Mouse (Mus musculus) neural tube, embryonic 10.5 days (tissue): Measurements from ENCODE around the gene Prkce.

Experiments
- DNase-seq: peaks from one replicate; pipeline ENCODE4 v3.0.0-alpha.2; 2017; ENCODE audit warnings: low spot score; ENCODE audit errors: extremely low spot score

The Prkce gene

DNA sequence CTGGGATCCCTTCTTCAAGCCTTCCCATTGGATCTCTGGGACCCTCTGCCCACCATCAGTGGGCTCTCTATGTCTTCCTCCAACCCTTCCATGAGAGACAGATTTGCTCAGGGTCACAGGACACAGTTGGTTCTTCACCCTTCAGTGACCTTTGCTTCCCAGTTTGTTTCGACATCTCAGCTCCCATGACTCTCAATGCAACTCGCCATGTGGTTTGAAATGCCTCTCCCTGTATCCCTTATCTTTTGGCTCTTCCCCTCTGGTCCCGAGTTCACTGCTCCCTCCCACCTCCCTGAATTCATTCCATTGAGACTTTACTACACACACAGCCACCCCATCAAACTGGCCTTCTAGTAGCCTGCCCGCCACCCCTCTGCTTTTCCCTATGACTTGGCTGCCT is 509.3 kb downstream of the Prkce start:
- no peak for DNase-seq

DNA sequence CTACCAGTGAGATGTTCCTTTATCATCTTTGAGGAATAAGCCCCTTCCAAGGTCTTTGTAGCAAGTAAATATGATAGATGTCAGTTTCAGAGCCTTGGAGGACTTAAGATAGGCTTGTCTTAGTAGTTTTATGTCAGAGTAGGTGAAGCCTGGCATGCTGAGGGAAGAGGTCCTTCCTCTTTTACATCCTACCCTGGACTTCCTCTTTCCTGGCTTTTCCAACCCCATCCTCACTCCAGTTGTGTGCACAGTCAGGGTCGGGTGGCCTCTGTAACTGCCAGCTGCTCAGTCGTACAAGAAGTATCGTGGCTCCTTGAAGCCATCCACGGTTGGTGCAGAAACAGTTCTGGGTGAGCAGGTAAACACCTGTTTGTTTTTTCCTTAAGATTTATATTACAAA is 517.7 kb downstream of the Prkce start:
- no peak for DNase-seq

DNA sequence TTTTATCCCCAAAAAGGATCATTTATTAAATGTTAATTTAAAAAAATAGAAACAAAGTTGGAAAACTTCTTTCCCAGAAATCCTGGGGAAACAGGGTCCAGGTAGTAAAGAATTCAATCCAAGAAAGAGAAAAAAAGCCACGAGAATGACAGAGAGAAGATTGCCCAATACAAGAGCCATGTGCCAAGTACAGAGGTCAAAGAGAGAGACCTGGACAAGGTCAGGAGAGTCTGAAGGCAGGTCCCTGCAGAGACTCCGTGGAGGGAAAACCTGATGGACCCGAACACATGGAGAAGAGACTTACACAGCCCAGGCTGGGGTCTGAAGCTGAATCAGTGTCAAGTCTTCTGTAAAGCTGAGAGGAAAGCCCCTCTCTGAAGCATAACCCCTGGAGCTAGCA is 519.4 kb downstream of the Prkce start:
- DNase-seq = no peak

DNA sequence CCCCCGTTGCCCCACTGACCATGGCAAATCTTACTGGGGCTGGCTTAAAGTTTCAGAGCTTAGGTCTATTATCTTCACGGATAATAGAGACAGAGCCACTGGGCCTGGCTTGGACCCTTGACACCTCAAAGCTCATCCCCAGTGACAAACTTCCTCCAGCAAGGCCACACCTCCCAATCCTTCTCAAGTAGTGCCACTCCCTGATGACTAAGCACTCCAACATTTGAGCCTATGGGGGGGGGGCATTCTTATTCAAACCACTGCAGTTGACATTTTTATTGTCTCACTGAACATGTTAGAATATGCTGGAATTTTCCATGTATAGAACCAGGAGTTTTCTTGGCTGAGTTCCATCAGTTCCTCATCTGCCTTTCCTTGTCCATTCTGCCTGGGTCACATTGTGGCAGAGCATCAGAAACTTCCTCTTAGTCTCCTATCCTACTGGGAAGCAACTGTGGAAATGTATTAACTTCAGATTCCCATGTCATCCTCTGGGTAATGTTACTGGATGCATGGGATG is 523.3 kb downstream of the Prkce start:
- no peak for DNase-seq

DNA sequence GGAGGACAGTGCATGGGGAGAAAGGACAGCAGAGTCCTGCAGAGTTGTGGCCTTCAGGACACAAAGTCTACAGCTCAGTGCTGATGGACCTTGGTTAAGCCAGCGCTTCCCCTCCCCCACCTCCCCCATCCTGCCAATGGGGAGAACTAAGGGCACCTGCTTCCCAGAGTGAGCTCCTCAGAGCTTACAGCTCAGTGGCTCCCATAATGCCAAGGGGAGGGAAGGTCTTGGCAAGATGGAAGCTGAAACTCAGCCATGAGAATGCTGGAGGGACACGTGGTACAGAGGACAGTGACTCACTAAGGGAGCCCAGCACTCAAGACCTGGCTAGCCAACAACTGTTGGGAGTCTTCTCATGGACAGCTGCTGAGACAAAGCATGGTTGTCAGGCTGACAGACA is 530.2 kb downstream of the Prkce start:
- no peak for DNase-seq

DNA sequence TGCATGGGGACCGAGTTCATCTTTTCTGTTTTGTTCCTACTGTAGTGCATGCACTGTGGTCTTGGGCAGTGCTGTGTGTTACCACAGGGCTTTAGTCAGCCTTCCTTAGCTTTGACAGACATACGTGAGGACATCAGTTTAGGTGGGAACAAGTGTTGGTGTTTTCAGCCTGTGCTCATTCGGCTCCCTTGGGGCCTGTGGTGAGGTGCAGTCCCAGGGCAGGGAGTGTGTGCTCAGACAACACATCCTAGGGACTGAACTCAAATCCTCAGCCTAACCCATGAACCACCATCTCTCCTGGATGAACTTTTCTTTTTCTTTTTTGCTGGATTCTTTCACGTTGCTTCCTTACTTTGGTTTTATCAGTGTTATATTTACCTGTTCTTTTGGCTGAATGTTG is 535.8 kb downstream of the Prkce start:
- no peak for DNase-seq

DNA sequence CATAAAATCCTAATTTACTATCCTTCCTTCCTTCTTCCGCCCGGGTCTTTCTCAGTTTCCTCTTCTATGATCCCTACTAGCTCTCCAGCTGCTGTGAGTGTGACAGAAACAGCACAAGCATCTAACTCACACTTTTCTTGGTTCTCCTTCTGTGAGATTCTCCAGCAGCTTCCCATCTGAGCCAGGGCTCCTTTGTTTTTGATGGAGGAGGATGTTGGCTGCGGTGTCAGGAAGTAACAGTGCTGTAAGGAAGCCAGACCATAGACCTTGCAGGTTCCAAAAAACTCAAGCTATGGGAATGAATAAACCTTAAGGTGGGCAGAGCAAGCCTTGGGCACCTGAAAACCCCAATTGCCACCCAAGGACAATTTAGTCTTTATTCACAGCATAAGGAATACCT is 537.7 kb downstream of the Prkce start:
- DNase-seq = no peak

DNA sequence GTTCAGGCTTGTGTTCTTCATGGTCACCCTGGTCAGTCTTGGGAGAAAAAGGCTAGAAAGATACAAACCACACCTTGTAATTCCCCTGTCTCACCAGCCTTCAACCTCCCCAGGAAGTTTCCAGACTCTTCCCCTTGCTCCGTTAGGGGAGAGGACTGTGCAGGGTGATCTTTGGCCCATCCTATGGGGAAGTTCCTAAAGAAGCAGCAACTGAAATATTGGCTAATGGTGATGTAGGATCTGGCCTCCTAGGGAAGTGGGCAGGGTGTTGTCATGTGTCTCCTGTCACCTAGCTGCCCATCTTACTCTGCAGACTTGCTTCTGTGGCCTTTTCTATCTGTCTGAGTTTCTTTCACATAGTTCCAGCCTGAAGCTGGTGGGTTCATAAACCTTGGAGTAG is 538.9 kb downstream of the Prkce start:
- no peak for DNase-seq
